Mouse (Mus musculus) brain, embryonic 14.5 days (tissue): ENCODE results near the gene 4930568D16Rik. TPM values are rescaled to one million over a fixed set of nuclear protein-coding genes. Genes with fewer than 3 reads are reported as not detected.

ENCODE experiments used
- DNase-seq: peaks from one replicate; pipeline ENCODE4 v3.0.0-alpha.2; 2011; ENCODE audit warnings: low read depth
- CTCF ChIP-seq: fragments of 200-500 bp; IDR thresholded peaks from 2 replicates; pipeline ENCODE4 v1.5.1; 2012; ENCODE audit warnings: inconsistent platforms, mild to moderate bottlenecking, moderate library complexity, borderline replicate concordance; ENCODE audit not compliant: insufficient read depth, insufficient read length; ENCODE audit errors: extremely low read depth
- POLR2A ChIP-seq: fragments of 200-500 bp; IDR thresholded peaks from 2 replicates; pipeline ENCODE4 v1.6.1; 2012; ENCODE audit warnings: mild to moderate bottlenecking, inconsistent platforms, borderline replicate concordance; ENCODE audit not compliant: poor library complexity, insufficient read depth, insufficient read length, severe bottlenecking; ENCODE audit errors: extremely low read depth
- polyA plus RNA-seq: library from polyadenylated mRNA; depleted of rRNA; stranded (reverse); fragments of >200 nt; gene quantifications from 2 replicates; pipeline ENCODE4 v1.2.3, GENCODE M21; 2012; rRNA removed

Gene 4930568D16Rik
- polyA plus RNA-seq, 1 experiment: not detected

GRCm38 (mm10) chr2:35318405-35318804 lies 49.1 kb downstream of the 4930568D16Rik start:
- no peak for DNase-seq
- TF ChIP-seq CTCF (no peak), POLR2A (no peak)

- TF ChIP-seq CTCF: no peak
- TF ChIP-seq POLR2A: no peak
Observed at GRCm38 (mm10) chr2:35317604-35318003, 49.9 kb downstream of the 4930568D16Rik start.

GRCm38 (mm10) chr2:35314300-35314699 lies 53.2 kb downstream of the 4930568D16Rik start:
- DNase-seq: no peak
- TF ChIP-seq CTCF (no peak), POLR2A (no peak)

More at GRCm38 (mm10) chr2:35317604-35318003, 49.9 kb downstream of the 4930568D16Rik start:
- DNase-seq: no peak

GRCm38 (mm10) chr2:35309906-35310493 lies 57.5 kb downstream of the 4930568D16Rik start:
- no peak for TF ChIP-seq POLR2A
- TF ChIP-seq CTCF: no peak
- DNase-seq: no peak

GRCm38 (mm10) chr2:35308166-35308565 lies 59.4 kb downstream of the 4930568D16Rik start:
- TF ChIP-seq CTCF: no peak
- TF ChIP-seq POLR2A: no peak
- DNase-seq: no peak

Other genes with a start within 250 kb of the 4930568D16Rik start
- gene Rab14, start 166.6 kb downstream of the 4930568D16Rik start, polyA plus RNA-seq: 167 and 171 TPM in 2 replicates
- gene Gsn, start 111.3 kb downstream of the 4930568D16Rik start, polyA plus RNA-seq: 21.6 and 26.6 TPM in 2 replicates
- gene Stom, start 30.8 kb downstream of the 4930568D16Rik start, polyA plus RNA-seq: 8.2 and 11.6 TPM in 2 replicates
- not detected in 2 replicates for gene 4930402F06Rik, start 29.4 kb upstream of the 4930568D16Rik start, polyA plus RNA-seq
- 5.7 and 7.1 TPM in 2 replicates for gene Ggta1, start 95.5 kb upstream of the 4930568D16Rik start, polyA plus RNA-seq
- gene Dab2ip, start 190.5 kb upstream of the 4930568D16Rik start, polyA plus RNA-seq: 118 and 126 TPM in 2 replicates